Mouse (Mus musculus): ENCODE results near the gene Alkbh7. TPM values are rescaled to one million over a fixed set of nuclear protein-coding genes. Genes with fewer than 3 reads are reported as not detected.

The Alkbh7 gene
- polyA plus RNA-seq, 1 experiment = 68.7 TPM

GRCm38 (mm10) chr17:57032854-57033253, 35.7 kb downstream of the Alkbh7 start:
- Histone ChIP-seq H3K27ac (replicated peaks; ENCODE audit: low read depth, low read length) (no peak overlapping the region), H3K4me3 (ENCODE audit: insufficient read depth, low read depth, low read length) (peak overlapping the region; percentile 60; the same call in 1 of the 2 replicates), H3K4me1 (ENCODE audit: control insufficient read depth, insufficient read depth, insufficient read length, low read length) (peaks cover 8% of the 10 kb centered on the region; the same call in 1 of the 2 replicates)

GRCm38 (mm10) chr17:57038978-57039377, 41.8 kb downstream of the Alkbh7 start:
- no peaks in the 10 kb centered on the region for H3K4me1 ChIP-seq (ENCODE audit: control insufficient read depth, insufficient read depth, insufficient read length, low read length)
- no peak overlapping the region for H3K27ac ChIP-seq (replicated peaks; ENCODE audit: low read depth, low read length)
- H3K4me3 ChIP-seq (ENCODE audit: insufficient read depth, low read depth, low read length) = no peak overlapping the region

- H3K4me3 ChIP-seq (ENCODE audit: insufficient read depth, low read depth, low read length) = no peak within 1 kb of the TSS
- no peaks in the 10 kb centered on the region for H3K4me1 ChIP-seq (ENCODE audit: control insufficient read depth, insufficient read depth, insufficient read length, low read length)
- no peak within 1 kb of the TSS for H3K27ac ChIP-seq (replicated peaks; ENCODE audit: low read depth, low read length)
Observed at GRCm38 (mm10) chr17:57041554-57041953, 44.4 kb downstream of the Alkbh7 start, which contains the start of gene Slc25a41. Slc25a41 (minus strand) TSS chr17:57041654.

- Histone ChIP-seq H3K27ac (replicated peaks; ENCODE audit: low read depth, low read length) (no peak overlapping the region), H3K4me1 (ENCODE audit: control insufficient read depth, insufficient read depth, insufficient read length, low read length) (no peaks in the 10 kb centered on the region; the same call in 1 of the 2 replicates), H3K4me3 (ENCODE audit: insufficient read depth, low read depth, low read length) (no peak overlapping the region)
Observed at GRCm38 (mm10) chr17:57047406-57047805, 50.3 kb downstream of the Alkbh7 start.

- no peaks in the 10 kb centered on the region; the same call in 1 of the 2 replicates for H3K4me1 ChIP-seq (ENCODE audit: control insufficient read depth, insufficient read depth, insufficient read length, low read length)
- H3K4me3 ChIP-seq (ENCODE audit: insufficient read depth, low read depth, low read length) = no peak overlapping the region
- H3K27ac ChIP-seq (replicated peaks; ENCODE audit: low read depth, low read length) = no peak overlapping the region
Observed at GRCm38 (mm10) chr17:57048816-57049215, 51.7 kb downstream of the Alkbh7 start.

Other genes with a start within 250 kb of the Alkbh7 start
- gene Nrtn, start 239.8 kb upstream of the Alkbh7 start, polyA plus RNA-seq (2012; ENCODE audit: insufficient read depth, insufficient read length, missing spikeins) = 5.1 and 7.5 TPM in 2 replicates
- gene Dus3l, start 232.6 kb upstream of the Alkbh7 start, polyA plus RNA-seq (2012; ENCODE audit: insufficient read depth, insufficient read length, missing spikeins) = 4.6 and 13.1 TPM in 2 replicates
- gene Prr22, start 227.1 kb upstream of the Alkbh7 start, polyA plus RNA-seq (2012; ENCODE audit: insufficient read depth, insufficient read length, missing spikeins) = not detected in 2 replicates
- gene Rfx2, start 166.3 kb upstream of the Alkbh7 start, polyA plus RNA-seq (2012; ENCODE audit: insufficient read depth, insufficient read length, missing spikeins) = 2.5 and 3.0 TPM in 2 replicates
- gene Acsbg2, start 122.9 kb upstream of the Alkbh7 start, polyA plus RNA-seq (2012; ENCODE audit: insufficient read depth, insufficient read length, missing spikeins) = not detected in 2 replicates
- not detected in 2 replicates for gene 1700061G19Rik, start 121.9 kb upstream of the Alkbh7 start, polyA plus RNA-seq (2012; ENCODE audit: insufficient read depth, insufficient read length, missing spikeins)
- 9.9 and 14.9 TPM in 2 replicates for gene Mllt1, start 61.9 kb upstream of the Alkbh7 start, polyA plus RNA-seq (2012; ENCODE audit: insufficient read depth, insufficient read length, missing spikeins)
- not detected in 2 replicates for gene Acer1, start 15.2 kb upstream of the Alkbh7 start, polyA plus RNA-seq (2012; ENCODE audit: insufficient read depth, insufficient read length, missing spikeins)
- gene Clpp, start 7.0 kb upstream of the Alkbh7 start, polyA plus RNA-seq (2012; ENCODE audit: insufficient read depth, insufficient read length, missing spikeins) = 175 and 196 TPM in 2 replicates
- gene Pspn, start 2.7 kb downstream of the Alkbh7 start, polyA plus RNA-seq (2012; ENCODE audit: insufficient read depth, insufficient read length, missing spikeins) = not detected in 2 replicates
- 29.1 and 29.3 TPM in 2 replicates for gene Gtf2f1, start 13.9 kb downstream of the Alkbh7 start, polyA plus RNA-seq (2012; ENCODE audit: insufficient read depth, insufficient read length, missing spikeins)
- gene Gm17949, start 14.1 kb downstream of the Alkbh7 start, polyA plus RNA-seq (2012; ENCODE audit: insufficient read depth, insufficient read length, missing spikeins) = not detected in 2 replicates
- 18.7 and 21.7 TPM in 2 replicates for gene Khsrp, start 34.2 kb downstream of the Alkbh7 start, polyA plus RNA-seq (2012; ENCODE audit: insufficient read depth, insufficient read length, missing spikeins)
- gene Slc25a41, start 44.3 kb downstream of the Alkbh7 start, polyA plus RNA-seq (2012; ENCODE audit: insufficient read depth, insufficient read length, missing spikeins) = not detected in 2 replicates
- gene Crb3, start 61.8 kb downstream of the Alkbh7 start, polyA plus RNA-seq (2012; ENCODE audit: insufficient read depth, insufficient read length, missing spikeins) = not detected in 2 replicates
- 107 and 161 TPM in 2 replicates for gene Slc25a23, start 62.5 kb downstream of the Alkbh7 start, polyA plus RNA-seq (2012; ENCODE audit: insufficient read depth, insufficient read length, missing spikeins)
- 1.3 and 4.3 TPM in 2 replicates for gene Dennd1c, start 81.2 kb downstream of the Alkbh7 start, polyA plus RNA-seq (2012; ENCODE audit: insufficient read depth, insufficient read length, missing spikeins)
- gene Tubb4a, start 90.4 kb downstream of the Alkbh7 start, polyA plus RNA-seq (2012; ENCODE audit: insufficient read depth, insufficient read length, missing spikeins) = 2.4 and 2.9 TPM in 2 replicates
- gene Tnfsf9, start 108.0 kb downstream of the Alkbh7 start, polyA plus RNA-seq (2012; ENCODE audit: insufficient read depth, insufficient read length, missing spikeins) = 0.79 TPM in 1 of 2 replicates, not detected in the other
- not detected in 2 replicates for gene Cd70, start 152.4 kb downstream of the Alkbh7 start, polyA plus RNA-seq (2012; ENCODE audit: insufficient read depth, insufficient read length, missing spikeins)
- gene Tnfsf14, start 196.8 kb downstream of the Alkbh7 start, polyA plus RNA-seq (2012; ENCODE audit: insufficient read depth, insufficient read length, missing spikeins) = not detected in 2 replicates
- gene C3, start 230.8 kb downstream of the Alkbh7 start, polyA plus RNA-seq (2012; ENCODE audit: insufficient read depth, insufficient read length, missing spikeins) = 266 and 361 TPM in 2 replicates